Mouse (Mus musculus) bone marrow, adult 2 months (tissue): ENCODE measurements around the gene Jph2. TPM values are rescaled to one million over a fixed set of nuclear protein-coding genes. Genes with fewer than 3 reads are reported as not detected.

Source experiments
- H3K27ac ChIP-seq: fragments of 200-500 bp; 2 replicates; pipeline ENCODE4 v1.5.1; 2012; ENCODE audit warnings: low read depth, mild to moderate bottlenecking, control low read depth, inconsistent platforms, low read length; ENCODE audit not compliant: control insufficient read depth, poor library complexity, insufficient read depth
- H3K4me1 ChIP-seq: fragments of 200-500 bp; 2 replicates; pipeline ENCODE4 v1.6.1; 2011; ENCODE audit warnings: low read length; ENCODE audit not compliant: control insufficient read depth, insufficient read depth
- H3K4me3 ChIP-seq: fragments of 200-500 bp; replicated peaks from 2 replicates; pipeline ENCODE3; 2011; ENCODE audit warnings: mild to moderate bottlenecking, low read depth, low read length, control low read depth; ENCODE audit not compliant: control insufficient read depth
- CTCF ChIP-seq: fragments of 200-500 bp; IDR thresholded peaks from 2 replicates; pipeline ENCODE4 v1.5.1; 2011; ENCODE audit warnings: low read length, control low read depth; ENCODE audit not compliant: control insufficient read depth, insufficient read depth
- POLR2A ChIP-seq: fragments of 200-500 bp; IDR thresholded peaks from 2 replicates; pipeline ENCODE4 v1.6.1; 2011; ENCODE audit warnings: low read depth, mild to moderate bottlenecking, control low read depth, low read length, borderline replicate concordance; ENCODE audit not compliant: control insufficient read depth
- WGBS: fragments of 180-500 bp; shearing (Covaris S2); methylation state at CpG from one replicate; pipeline ENCODE4 v1.1.7; 2018; 5-methylcytosine and 5-hydroxymethylcytosine counted together
- polyA plus RNA-seq: library from polyadenylated mRNA; stranded (reverse); fragments of >200 nt; gene quantifications from 2 replicates; pipeline ENCODE4 v1.2.4, GENCODE M21; 2011; ENCODE audit warnings: low replicate concordance; ENCODE audit not compliant: missing spikeins, insufficient read depth, insufficient read length

The Jph2 gene
- polyA plus RNA-seq, 1 experiment: not detected

DNA sequence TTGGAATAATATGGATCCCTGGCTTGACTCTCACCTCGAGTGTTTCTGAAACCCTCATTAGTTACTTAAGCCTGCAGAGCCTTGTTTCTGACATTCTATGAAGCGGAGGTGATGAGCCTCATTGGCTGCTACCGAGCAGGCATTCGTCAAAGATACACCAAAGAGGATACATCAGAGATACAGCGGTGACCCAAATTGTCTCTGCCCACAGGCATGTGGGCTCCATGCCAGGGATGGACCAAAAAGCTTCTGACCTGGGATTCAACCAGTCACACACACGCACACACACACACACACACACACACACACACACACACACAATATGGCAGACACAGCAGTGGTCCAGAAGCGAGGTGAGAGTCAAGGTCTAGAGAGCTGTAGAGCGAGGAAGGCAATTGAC lies 16.5 kb downstream of the Jph2 start:
- H3K27ac ChIP-seq: no peak overlapping the region
- 81% methylated on average over 8 of the region's 8 CpGs for WGBS
- TF ChIP-seq CTCF (no peak), POLR2A (no peak)
- H3K4me1 ChIP-seq: no peaks in the 10 kb centered on the region
- no peak overlapping the region for H3K4me3 ChIP-seq

DNA sequence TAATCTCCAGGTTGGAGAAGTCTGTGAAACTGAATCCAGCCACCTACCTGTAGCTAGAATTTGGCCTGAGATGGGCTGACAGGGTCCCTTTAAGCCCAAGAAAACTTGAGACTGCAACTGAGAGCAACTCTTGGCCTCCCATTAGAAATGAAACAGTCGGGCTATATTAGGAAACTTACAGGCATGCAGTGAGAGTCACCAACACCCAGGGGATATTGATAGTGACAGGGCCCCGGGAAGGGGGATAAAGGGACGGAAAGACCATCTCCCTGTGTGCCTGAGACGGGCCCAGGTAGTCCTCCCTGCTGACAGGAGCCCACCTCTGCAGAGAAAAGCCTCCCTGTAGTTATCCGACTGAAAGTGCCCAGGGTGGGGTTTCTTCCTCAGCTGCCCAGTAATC lies 18.4 kb downstream of the Jph2 start:
- 69% methylated on average over 5 of the region's 5 CpGs for WGBS
- TF ChIP-seq POLR2A (no peak), CTCF (no peak)
- Histone ChIP-seq H3K4me1 (no peaks in the 10 kb centered on the region), H3K27ac (no peak overlapping the region), H3K4me3 (no peak overlapping the region)

DNA sequence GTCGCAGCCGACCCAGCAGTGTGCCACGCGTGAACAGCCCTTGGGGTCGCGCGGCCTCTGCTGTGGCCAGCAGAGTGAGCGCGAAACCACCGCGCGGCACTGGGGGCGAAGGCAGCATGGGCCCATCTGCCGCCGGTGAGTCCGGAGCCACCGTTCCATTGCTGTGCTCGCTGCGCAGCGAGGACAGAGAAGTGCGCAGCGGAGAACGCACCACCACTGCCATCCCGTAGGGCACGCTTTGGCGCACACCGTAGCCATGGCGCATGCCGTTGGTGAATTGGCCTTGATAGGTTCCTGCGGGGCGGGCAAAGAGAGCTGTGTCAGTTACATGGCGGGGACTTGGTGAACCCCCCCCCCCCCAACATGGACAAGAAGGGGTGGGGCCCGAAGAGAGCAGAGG lies 21.7 kb downstream of the Jph2 start:
- 45% methylated on average over 33 of the region's 33 CpGs for WGBS
- Histone ChIP-seq H3K4me3 (no peak overlapping the region), H3K4me1 (no peaks in the 10 kb centered on the region), H3K27ac (no peak overlapping the region)
- TF ChIP-seq CTCF (no peak), POLR2A (no peak)

DNA sequence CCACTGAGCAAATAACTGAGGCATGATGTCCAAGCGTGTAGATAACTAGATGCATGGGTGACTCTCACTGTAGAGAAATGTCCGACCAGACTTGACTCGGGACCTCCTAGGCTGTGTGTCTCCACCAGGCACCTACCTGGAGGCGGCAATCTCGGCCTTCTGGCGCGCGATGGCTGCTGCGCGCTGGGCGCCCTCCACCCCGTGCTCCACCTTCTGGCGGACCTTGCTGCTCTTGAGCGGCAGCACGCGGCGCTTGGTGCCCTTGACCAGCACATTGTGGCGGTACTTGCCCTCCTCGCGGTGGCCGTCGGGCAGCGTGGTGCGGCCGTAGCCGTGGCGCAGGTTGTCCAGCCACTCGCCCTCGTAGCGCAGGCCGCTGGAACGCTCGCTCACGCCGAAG lies 22.3 kb downstream of the Jph2 start:
- H3K27ac ChIP-seq: no peak overlapping the region
- 39% methylated on average over 35 of the region's 35 CpGs for WGBS
- no peak for TF ChIP-seq POLR2A
- no peak for TF ChIP-seq CTCF
- H3K4me1 ChIP-seq: no peaks in the 10 kb centered on the region
- no peak overlapping the region for H3K4me3 ChIP-seq

DNA sequence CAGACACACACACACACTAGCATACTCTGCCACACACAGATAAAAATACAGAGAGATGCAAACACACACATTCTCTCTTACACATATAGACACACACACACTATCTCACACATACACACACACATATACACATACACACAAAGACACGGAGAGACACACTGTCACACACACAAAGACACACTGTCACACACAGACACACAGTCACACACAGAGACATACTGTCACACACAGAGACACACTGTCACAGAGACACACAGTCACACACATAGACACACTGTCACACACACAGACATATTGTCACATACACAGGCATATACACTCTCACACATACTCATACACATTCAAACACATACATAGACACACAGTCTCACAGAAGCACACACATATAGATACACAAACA lies 25.2 kb downstream of the Jph2 start:
- TF ChIP-seq CTCF: no peak
- TF ChIP-seq POLR2A: no peak
- no peak overlapping the region for H3K27ac ChIP-seq
- no peaks in the 10 kb centered on the region for H3K4me1 ChIP-seq
- H3K4me3 ChIP-seq: no peak overlapping the region
- 52% methylated on average over 1 of the region's 1 CpGs for WGBS

DNA sequence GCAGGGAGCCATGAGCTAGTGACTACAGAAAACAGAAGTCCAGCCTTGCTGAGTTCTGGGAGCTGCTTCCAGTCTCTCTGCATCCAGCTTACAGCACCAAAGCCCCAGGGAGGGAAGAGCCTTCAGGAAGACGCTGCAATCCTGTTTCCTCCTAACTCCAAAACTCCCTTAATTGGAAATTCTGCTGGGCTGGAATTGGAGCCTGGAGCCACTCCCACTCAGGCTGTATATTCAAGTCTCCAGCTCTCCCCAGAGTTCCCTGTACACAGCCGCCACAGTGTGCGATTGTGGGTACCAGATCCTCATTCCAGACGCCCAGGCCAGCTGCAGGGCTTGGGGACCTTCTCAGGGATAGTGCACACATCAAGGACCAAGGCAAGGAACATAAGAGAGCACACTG lies 27.6 kb downstream of the Jph2 start:
- Histone ChIP-seq H3K4me3 (no peak overlapping the region), H3K4me1 (no peaks in the 10 kb centered on the region), H3K27ac (no peak overlapping the region)
- 51% methylated on average over 4 of the region's 4 CpGs for WGBS
- TF ChIP-seq CTCF (no peak), POLR2A (no peak)

DNA sequence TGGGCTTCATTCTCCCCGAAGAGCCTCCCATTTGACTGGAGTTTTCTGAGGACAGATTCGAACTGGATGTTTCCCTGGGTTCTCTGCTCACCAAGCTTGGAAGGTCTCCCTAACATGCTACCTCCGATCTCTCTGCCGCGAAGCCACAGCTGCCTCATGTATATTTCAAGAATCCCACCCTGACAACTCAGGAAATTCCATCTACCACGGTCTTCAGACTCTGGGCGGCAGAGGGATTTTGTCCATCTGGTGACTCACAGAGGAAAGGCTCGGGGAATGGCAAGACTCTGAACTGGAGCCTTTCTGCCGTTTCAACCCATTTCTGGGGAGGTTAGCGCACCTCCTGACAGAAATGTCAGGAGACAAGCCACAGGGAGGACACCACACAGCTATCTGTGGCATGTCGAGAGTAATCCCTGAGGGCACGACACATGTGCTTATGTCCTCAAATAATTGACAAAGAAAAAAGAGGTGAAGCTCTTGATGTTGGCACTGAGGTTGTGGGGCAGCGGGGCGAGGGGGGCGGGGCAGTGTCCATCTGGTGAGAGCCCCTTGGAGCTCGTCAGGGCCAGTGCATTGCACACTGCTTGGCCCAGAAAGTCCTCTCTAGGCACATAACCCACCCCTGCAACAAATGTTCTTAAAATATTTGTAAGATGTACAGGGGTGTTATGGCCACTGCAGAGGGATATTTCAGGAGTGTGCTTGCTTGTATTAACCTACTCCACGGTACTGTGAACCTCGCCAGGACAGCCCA lies 32.8 kb downstream of the Jph2 start:
- 70% methylated on average over 18 of the region's 18 CpGs for WGBS
- H3K4me3 ChIP-seq: no peak overlapping the region
- H3K27ac ChIP-seq: no peak overlapping the region
- H3K4me1 ChIP-seq: no peaks in the 10 kb centered on the region
- TF ChIP-seq CTCF (no peak), POLR2A (no peak)

DNA sequence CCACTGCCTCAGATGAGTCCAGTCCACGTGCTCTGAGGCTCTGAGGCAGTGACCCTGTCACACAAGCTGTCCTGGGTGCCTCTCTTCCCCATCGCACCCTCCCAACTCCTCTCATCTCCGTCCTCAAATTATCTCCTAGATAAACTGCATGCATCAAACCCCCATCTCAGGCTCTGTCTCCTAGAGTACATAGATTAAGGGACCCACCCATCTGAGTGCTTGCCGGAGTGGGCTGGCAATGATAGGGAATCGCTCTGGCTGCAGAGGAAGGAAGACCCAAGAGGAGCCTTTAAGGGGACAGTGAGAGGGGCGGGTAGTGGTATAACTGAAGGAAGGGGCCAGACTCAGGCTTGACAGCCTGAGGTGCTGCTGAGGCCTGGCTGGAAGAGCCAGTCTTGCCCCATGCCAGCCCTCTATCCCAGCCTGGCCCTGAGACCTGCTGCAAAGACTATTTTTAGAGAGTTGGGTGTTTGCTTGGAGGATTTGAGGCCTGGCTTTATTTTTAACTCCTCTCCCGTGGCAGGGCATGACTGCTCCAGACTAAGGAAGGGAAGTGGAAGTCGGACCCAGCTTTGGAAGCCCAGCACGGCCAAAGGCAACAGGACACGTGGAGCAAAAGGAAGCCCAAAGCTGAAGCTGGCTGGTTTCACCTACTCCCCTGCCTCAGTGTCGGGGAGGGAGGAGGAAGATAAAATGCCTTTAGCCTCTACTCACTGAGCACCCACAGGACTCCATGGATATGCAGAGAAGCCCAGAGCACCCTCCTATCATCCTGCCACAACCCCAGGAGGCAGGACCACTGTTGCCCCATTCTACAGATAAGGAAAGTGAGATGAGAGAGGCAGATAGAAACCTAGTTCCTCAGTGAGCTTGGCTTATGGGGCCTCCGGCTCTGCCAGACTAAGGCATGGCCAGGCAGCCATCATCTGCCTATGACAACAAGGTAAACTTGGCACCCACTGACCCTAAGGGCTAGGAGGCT lies 34.6 kb downstream of the Jph2 start:
- Histone ChIP-seq H3K4me3 (no peak overlapping the region), H3K27ac (no peak overlapping the region), H3K4me1 (no peaks in the 10 kb centered on the region)
- no peak for TF ChIP-seq POLR2A
- 66% methylated on average over 12 of the region's 12 CpGs for whole genome bisulfite sequencing
